ENCODE assay signal across 22 mouse cellular contexts in genomic region chr7:89917776-89918175, GRCm38 (mm10). TPM values are rescaled to one million over a fixed set of nuclear protein-coding genes. Genes with fewer than 3 reads are reported as not detected.
"Had no signal": no experiment of that assay in that cellular context is flagged by ENCODE, and none has a peak within 500 bp of the region (broad histone marks: within the 10 kb centered on the region; RNA-seq: fewer than 3 reads in every experiment).

No protein-coding gene starts in this region.

- DNase-seq: lung, embryonic 14.5 days; lung, postnatal 10 days; lung, postnatal 4 days; midbrain, embryonic 14.5 days; retina, postnatal 1 day; right cerebral cortex, adult 18-20 months; right cerebral cortex, postnatal 25 days; right cerebral cortex, postnatal 4 days; spleen, adult 18-20 months; thymus, adult 18-20 months; thymus, postnatal 14 days; thymus, postnatal 36 days had no signal

- H3K4me3 ChIP-seq: midbrain, embryonic 10.5 days; midbrain, embryonic 12.5 days; myocyte; neural tube, embryonic 13.5 days; neural tube, embryonic 15.5 days had no signal

- ATAC-seq: midbrain, embryonic 16.5 days had no signal

- H3K4me1 ChIP-seq: midbrain, embryonic 10.5 days; midbrain, embryonic 12.5 days; neural tube, embryonic 13.5 days; neural tube, embryonic 15.5 days had no signal

- H3K27ac ChIP-seq: midbrain, embryonic 10.5 days; midbrain, embryonic 12.5 days; neural tube, embryonic 13.5 days; neural tube, embryonic 15.5 days had no signal

RNA-seq across cellular contexts. Expression of gene Ccdc81, which starts 14.3 kb away (rescaled TPM):
- total RNA-seq: megakaryocyte-erythroid progenitor cell, adult 5-6 weeks had no signal
- polyA plus RNA-seq: lung, embryonic 14.5 days; myocyte; neural tube, embryonic 11.5 days; small intestine, adult 2 months; stomach, embryonic 14.5 days had no signal
